ENCODE assay signal across 18 mouse cellular contexts in the genomic region with DNA sequence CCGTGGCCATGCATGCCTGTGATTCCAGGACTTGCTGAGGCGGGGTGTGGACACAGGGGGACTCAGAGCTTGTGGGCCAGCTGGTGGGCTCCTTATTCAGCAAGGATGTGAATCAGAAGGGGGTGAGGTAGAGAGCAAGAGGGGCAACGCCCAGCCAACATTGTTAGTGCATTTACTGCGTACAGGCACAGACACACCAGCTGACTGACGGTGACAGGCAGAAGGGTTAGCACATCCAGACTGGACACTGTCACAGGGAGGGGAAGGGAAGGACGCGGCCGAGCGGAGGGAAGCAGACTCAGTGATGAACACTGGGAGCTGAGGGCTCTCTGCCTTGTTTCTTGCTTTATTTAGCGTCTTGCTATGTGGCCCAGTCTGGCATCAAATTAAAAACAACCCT. TPM values are rescaled to one million over a fixed set of nuclear protein-coding genes. Genes with fewer than 3 reads are reported as not detected.
DNase-seq lines count a peak whose midpoint lies in the region; ATAC-seq and TF ChIP-seq lines count a peak whose summit lies in the region.
"Had no signal": no experiment of that assay in that cellular context is flagged by ENCODE, and none has a peak within 500 bp of the region (broad histone marks: within the 10 kb centered on the region; RNA-seq: fewer than 3 reads in every experiment).

No protein-coding gene starts in this region.

- no peak overlapping the region for H3K4me3 ChIP-seq in gastrocnemius, adult 2 months
- H3K4me3 ChIP-seq in heart, postnatal 0 days (ENCODE audit: low read depth, low read length) = no peak overlapping the region
- H3K4me3 ChIP-seq in heart, adult 2 months = no peak overlapping the region
- no peak overlapping the region for H3K4me3 ChIP-seq in intestine, embryonic 14.5 days (ENCODE audit: low read depth, low read length)
- no peak overlapping the region for H3K4me3 ChIP-seq in stomach, embryonic 14.5 days (ENCODE audit: low read depth, low read length)
- H3K4me3 ChIP-seq: neural tube, embryonic 15.5 days had no signal

- TF ChIP-seq CTCF in gastrocnemius, adult 2 months (IDR thresholded peaks at IDR 0.05) = no peak
- TF ChIP-seq CTCF in heart, postnatal 0 days (IDR thresholded peaks at IDR 0.05; ENCODE audit: low read depth) = no peak
- no peak for TF ChIP-seq CTCF in heart, adult 2 months (IDR thresholded peaks at IDR 0.05)

- H3K27me3 ChIP-seq in heart, postnatal 0 days (ENCODE audit: control insufficient read depth, insufficient read depth, low read length) = no peaks in the 10 kb centered on the region
- no peaks in the 10 kb centered on the region for H3K27me3 ChIP-seq in heart, adult 2 months (ENCODE audit: control insufficient read depth, insufficient read depth, low read length)
- H3K27me3 ChIP-seq in intestine, embryonic 14.5 days (replicated peaks; ENCODE audit: control insufficient read depth, insufficient read depth, low read length) = no peaks in the 10 kb centered on the region
- no peaks in the 10 kb centered on the region for H3K27me3 ChIP-seq in stomach, embryonic 14.5 days (ENCODE audit: control insufficient read depth, insufficient read depth, low read length)
- H3K27me3 ChIP-seq: neural tube, embryonic 15.5 days had no signal

- H3K27ac ChIP-seq in gastrocnemius, adult 2 months = peak overlapping the region; percentile 12; the same call in 1 of the 2 replicates
- peak overlapping the region; percentile 32; the same call in 1 of the 2 replicates for H3K27ac ChIP-seq in heart, postnatal 0 days (ENCODE audit: low read depth)
- H3K27ac ChIP-seq in heart, adult 2 months = no peak overlapping the region
- H3K27ac ChIP-seq in intestine, embryonic 14.5 days (ENCODE audit: low read depth) = peak overlapping the region; percentile 57
- peak overlapping the region; percentile 49; the same call in 1 of the 2 replicates for H3K27ac ChIP-seq in stomach, embryonic 14.5 days (ENCODE audit: low read length)
- H3K27ac ChIP-seq: hindbrain, embryonic 14.5 days; neural tube, embryonic 15.5 days had no signal

- DNase-seq in gastrocnemius, adult 2 months = no peak
- DNase-seq in gastrocnemius, postnatal 25 days = no peak
- no peak for DNase-seq in heart, postnatal 0 days (ENCODE audit: low spot score)
- DNase-seq in heart, adult 2 months = no peak
- DNase-seq in intestine, embryonic 14.5 days (ENCODE audit: low spot score) = no peak
- DNase-seq in cerebellum, postnatal 36 days = no peak
- DNase-seq: adrenal gland, adult 2 months; cerebellum, adult 11-12 months; gastrocnemius, postnatal 36 days; kidney, adult 8-10 months; kidney, postnatal 4 days; layer of hippocampus, postnatal 36 days; lung, adult 2 months; retina, postnatal 1 day; thymus, postnatal 14 days had no signal

- no peak for ATAC-seq in heart, postnatal 0 days (ENCODE audit: insufficient read depth, low read depth)
- no peak for ATAC-seq in intestine, embryonic 14.5 days (replicated peaks; ENCODE audit: low FRiP score, low TSS enrichment, low read depth)
- ATAC-seq in stomach, embryonic 14.5 days (ENCODE audit: insufficient number of reproducible peaks, insufficient read depth, low FRiP score, low read depth) = no peak

- peaks cover 31% of the 10 kb centered on the region for H3K4me1 ChIP-seq in heart, postnatal 0 days (ENCODE audit: control insufficient read depth, insufficient read depth)
- peaks cover 19% of the 10 kb centered on the region for H3K4me1 ChIP-seq in heart, adult 2 months (ENCODE audit: control insufficient read depth, insufficient read depth, low read length)
- 0 out of 2 replicates have a peak, but pooled peaks cover 4% of the 10 kb centered on the region for H3K4me1 ChIP-seq in intestine, embryonic 14.5 days (replicated peaks; ENCODE audit: control insufficient read depth, insufficient read depth, low read length)
- H3K4me1 ChIP-seq in stomach, embryonic 14.5 days (ENCODE audit: control insufficient read depth, insufficient read depth, low read length) = 0 out of 2 replicates have a peak, but pooled peaks cover 5% of the 10 kb centered on the region

- H3K9ac ChIP-seq in heart, postnatal 0 days (replicated peaks; ENCODE audit: low read depth, low read length) = peak overlapping the region; percentile 11; the same call in 1 of the 2 replicates
- H3K9ac ChIP-seq in heart, adult 2 months (ENCODE audit: low read depth, low read length) = no peak overlapping the region
- no peak overlapping the region for H3K9ac ChIP-seq in intestine, embryonic 14.5 days (ENCODE audit: low read length)
- H3K9ac ChIP-seq in stomach, embryonic 14.5 days (replicated peaks; ENCODE audit: low read depth, low read length) = no peak overlapping the region
- H3K9ac ChIP-seq: hindbrain, embryonic 14.5 days; neural tube, embryonic 15.5 days had no signal

- no peaks in the 10 kb centered on the region for H3K9me3 ChIP-seq in heart, postnatal 0 days (replicated peaks; ENCODE audit: control insufficient read depth, low read length)
- H3K9me3 ChIP-seq in intestine, embryonic 14.5 days (ENCODE audit: control insufficient read depth, low read length) = no peaks in the 10 kb centered on the region
- H3K9me3 ChIP-seq in stomach, embryonic 14.5 days (ENCODE audit: control insufficient read depth, low read depth, low read length) = no peaks in the 10 kb centered on the region
- H3K9me3 ChIP-seq: neural tube, embryonic 15.5 days had no signal

- WGBS in heart, postnatal 0 days = 46% methylated on average over 10 of the region's 10 CpGs
- WGBS in heart, adult 2 months = 84% methylated on average over 10 of the region's 10 CpGs
- 84% methylated on average over 10 of the region's 10 CpGs for WGBS in intestine, embryonic 14.5 days
- WGBS in stomach, embryonic 14.5 days = 88% methylated on average over 10 of the region's 10 CpGs

- no peak overlapping the region for H3K4me2 ChIP-seq in heart, postnatal 0 days (ENCODE audit: low read depth, low read length)
- H3K4me2 ChIP-seq in intestine, embryonic 14.5 days (ENCODE audit: low read length) = no peak overlapping the region
- no peak overlapping the region for H3K4me2 ChIP-seq in stomach, embryonic 14.5 days (replicated peaks; ENCODE audit: low read depth, low read length)
- H3K4me2 ChIP-seq: hindbrain, embryonic 14.5 days; neural tube, embryonic 15.5 days had no signal

- TF ChIP-seq EP300 in heart, postnatal 0 days (IDR thresholded peaks at IDR 0.05; ENCODE audit: low read depth) = no peak
- no peak for TF ChIP-seq EP300 in heart, adult 2 months (IDR thresholded peaks at IDR 0.05; ENCODE audit: insufficient read depth, low read depth, low read length)

- TF ChIP-seq POLR2A in heart, adult 2 months (IDR thresholded peaks at IDR 0.05; ENCODE audit: insufficient read depth, low read depth, low read length) = no peak

- H3K79me2 ChIP-seq in heart, adult 2 months (replicated peaks; ENCODE audit: control insufficient read depth, insufficient read depth, low read length) = peaks cover 4% of the 10 kb centered on the region; the same call in 1 of the 2 replicates

- intact Hi-C loops in gastrocnemius, adult 2 months (cut with DNase I) = no loop called here
- intact Hi-C loops in heart, adult 2 months (cut with DNase I) = loop anchor here (10.0 kb wide), 1 partner anchor 271 kb away; the partner anchor contains the start of gene Alkbh2

- H3K36me3 ChIP-seq in heart, postnatal 0 days (replicated peaks; ENCODE audit: control insufficient read depth, insufficient read depth, low read length) = peaks cover 42% of the 10 kb centered on the region
- no peaks in the 10 kb centered on the region; the same call in 1 of the 2 replicates for H3K36me3 ChIP-seq in heart, adult 2 months (ENCODE audit: control insufficient read depth, insufficient read depth, low read length)
- H3K36me3 ChIP-seq in intestine, embryonic 14.5 days (ENCODE audit: control insufficient read depth, insufficient read depth, low read length) = peaks cover 51% of the 10 kb centered on the region
- H3K36me3 ChIP-seq in stomach, embryonic 14.5 days (ENCODE audit: control insufficient read depth, insufficient read depth, low read length) = peaks cover 11% of the 10 kb centered on the region

RNA-seq across cellular contexts. Expression of gene Selplg, which starts 21.1 kb away (rescaled TPM):
- 1 to 10 TPM in 1 of 2 experiments, under 1 TPM in 1; 0.89 to 1.3 TPM for total RNA-seq in gastrocnemius, adult 2 months (2021)
- 1 to 10 TPM in 1 of 2 experiments, under 1 TPM in 1; 0.43 to 1.2 TPM for total RNA-seq in gastrocnemius, postnatal 25 days (2021)
- total RNA-seq in heart, postnatal 0 days (2014; rRNA removed; ENCODE audit: low replicate concordance) = 1.6 and 5.0 TPM in 2 replicates
- 1.2 and 1.7 TPM in 2 replicates for polyA plus RNA-seq in heart, postnatal 0 days (2015; fragmentation: Nextera tagmentation; extraction: Ambion mirVana)
- 1 to 10 TPM; 3.4 to 4.5 TPM for total RNA-seq in heart, adult 2 months (2021)
- 5.7 and 14.1 TPM in 2 replicates for polyA plus RNA-seq in heart, adult 2 months (2012; rRNA removed)
- polyA plus RNA-seq in intestine, embryonic 14.5 days (2014; fragmentation: Nextera tagmentation; extraction: Ambion mirVana) = 4.0 and 4.7 TPM in 2 replicates
- polyA plus RNA-seq in stomach, embryonic 14.5 days (2014; fragmentation: Nextera tagmentation; extraction: Ambion mirVana) = 2.9 and 4.5 TPM in 2 replicates

RNA-seq across cellular contexts. Expression of gene Tmem119, which starts 53.2 kb away (rescaled TPM):
- total RNA-seq in gastrocnemius, adult 2 months (2021) = 1 to 10 TPM in 1 of 2 experiments, under 1 TPM in 1; 0.46 to 2.4 TPM
- 1 to 10 TPM; 3.0 to 3.6 TPM for total RNA-seq in gastrocnemius, postnatal 25 days (2021)
- total RNA-seq in heart, postnatal 0 days (2014; rRNA removed; ENCODE audit: low replicate concordance) = 19.9 and 28.4 TPM in 2 replicates
- 12.4 and 13.0 TPM in 2 replicates for polyA plus RNA-seq in heart, postnatal 0 days (2015; fragmentation: Nextera tagmentation; extraction: Ambion mirVana)
- total RNA-seq in heart, adult 2 months (2021) = 1 to 10 TPM; 3.6 to 5.8 TPM
- polyA plus RNA-seq in heart, adult 2 months (2012; rRNA removed) = 7.3 and 12.0 TPM in 2 replicates
- polyA plus RNA-seq in intestine, embryonic 14.5 days (2014; fragmentation: Nextera tagmentation; extraction: Ambion mirVana) = 41.9 and 46.1 TPM in 2 replicates
- 46.1 and 49.0 TPM in 2 replicates for polyA plus RNA-seq in stomach, embryonic 14.5 days (2014; fragmentation: Nextera tagmentation; extraction: Ambion mirVana)

RNA-seq across cellular contexts. Expression of gene Coro1c, which starts 55.0 kb away (rescaled TPM):
- total RNA-seq in gastrocnemius, adult 2 months (2021) = 10 to 100 TPM in 1 of 2 experiments, 1 to 10 TPM in 1; 7.8 to 11.8 TPM
- 10 to 100 TPM; 11.9 to 17.1 TPM for total RNA-seq in gastrocnemius, postnatal 25 days (2021)
- 78.2 and 93.4 TPM in 2 replicates for total RNA-seq in heart, postnatal 0 days (2014; rRNA removed; ENCODE audit: low replicate concordance)
- 40.0 and 46.6 TPM in 2 replicates for polyA plus RNA-seq in heart, postnatal 0 days (2015; fragmentation: Nextera tagmentation; extraction: Ambion mirVana)
- 10 to 100 TPM; 24.6 to 30.1 TPM for total RNA-seq in heart, adult 2 months (2021)
- 24.1 and 27.9 TPM in 2 replicates for polyA plus RNA-seq in heart, adult 2 months (2012; rRNA removed)
- 185 and 200 TPM in 2 replicates for polyA plus RNA-seq in intestine, embryonic 14.5 days (2014; fragmentation: Nextera tagmentation; extraction: Ambion mirVana)
- polyA plus RNA-seq in stomach, embryonic 14.5 days (2014; fragmentation: Nextera tagmentation; extraction: Ambion mirVana) = 131 and 145 TPM in 2 replicates
